Mouse (Mus musculus) ZHBTc4 (cell line): ENCODE measurements around the gene Eif4a1.
A peak's percentile ranks its signal among the peaks of the same experiment; 100 is the strongest.
"Not testable (repeated sequence)": the region's sequence is repeated elsewhere in the genome, so short reads cannot be mapped to it uniquely, and the experiment has no call there.

Experiments used
- DNase-seq: peaks from one replicate; pipeline ENCODE4 v3.0.0-alpha.2; 2011; ENCODE audit warnings: low read depth, low spot score

The Eif4a1 gene

DNA sequence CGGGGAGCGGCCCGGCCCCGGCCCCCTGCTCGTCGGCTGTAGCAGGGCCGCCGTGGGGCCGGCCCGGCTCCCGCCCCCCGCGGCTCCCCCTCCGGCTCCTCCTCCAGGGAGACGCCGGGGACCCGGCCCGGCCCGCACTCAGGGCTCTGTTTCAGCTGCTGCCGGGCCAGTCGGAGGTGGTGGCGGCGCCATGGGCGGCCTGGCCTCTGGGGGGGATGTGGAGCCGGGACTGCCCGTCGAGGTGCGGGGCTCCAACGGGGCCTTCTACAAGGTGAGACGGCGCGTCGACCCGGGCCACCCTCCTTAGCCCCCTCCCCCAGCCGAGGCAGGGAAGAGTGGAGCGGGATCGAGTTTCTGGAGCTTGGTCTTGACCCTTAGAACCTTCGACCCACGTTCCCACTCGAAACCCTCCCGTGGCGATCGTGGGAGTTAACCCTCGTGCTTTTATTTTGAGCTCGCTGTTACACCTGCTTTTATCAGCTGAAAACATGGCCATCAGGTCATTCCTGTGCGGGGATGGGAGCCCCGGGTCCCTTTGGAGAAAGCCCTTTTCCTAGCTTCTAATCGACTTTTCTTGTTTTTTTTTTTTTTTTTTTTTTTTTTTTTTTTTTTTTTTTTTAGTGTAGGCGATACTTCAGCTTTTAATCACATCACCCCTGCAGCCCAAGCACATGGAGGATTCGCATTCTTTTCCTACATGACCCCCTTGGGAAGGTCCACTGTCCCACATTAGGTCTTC lies 38.9 kb downstream of the Eif4a1 start:
- DNase-seq, result peak; percentile 79

DNA sequence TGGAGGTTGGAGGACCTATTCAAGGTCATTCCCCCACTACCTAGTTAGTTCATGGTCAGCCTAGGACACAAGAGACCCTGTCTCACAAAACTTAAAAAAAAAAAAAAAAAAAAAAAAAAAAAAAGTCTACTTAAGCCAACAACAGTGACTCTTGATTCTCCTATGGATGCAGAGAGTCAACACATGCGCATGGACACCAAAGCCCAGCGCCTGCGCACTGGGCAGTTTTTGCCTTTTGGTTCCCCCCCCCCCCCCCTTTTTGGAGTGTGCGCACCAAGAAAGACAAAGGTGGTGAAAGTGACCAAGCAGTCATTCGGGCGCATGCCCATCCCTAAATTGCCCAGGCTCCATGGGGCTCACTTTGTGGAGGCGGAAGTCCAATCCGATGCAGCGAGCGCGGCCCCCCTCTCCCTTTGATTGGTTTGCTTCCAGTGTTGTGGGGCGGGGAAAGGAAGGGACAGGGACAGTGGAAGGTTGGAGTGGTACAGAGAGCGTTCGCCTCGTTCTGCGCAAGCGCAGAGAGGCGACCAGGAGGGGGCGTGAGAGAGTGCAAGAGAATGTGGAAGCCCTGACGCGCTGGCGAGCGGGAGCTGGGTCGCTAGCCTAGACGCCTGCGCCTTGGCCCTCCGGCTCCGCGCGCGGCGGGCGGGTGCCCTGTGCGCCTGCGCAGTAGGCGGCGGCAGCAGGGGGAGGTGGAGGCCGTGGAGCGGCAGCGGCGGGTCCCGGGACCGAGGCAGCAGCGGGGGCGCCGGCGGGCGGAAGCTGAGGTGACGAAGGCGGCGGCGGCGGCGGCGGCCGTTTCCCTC lies 39.7 kb downstream of the Eif4a1 start, which contains the start of gene Fxr2:
Gene Fxr2 (plus strand): TSS at position 707 of the 806 bp plus-strand sequence.
- peak; percentile 100 for DNase-seq

DNA sequence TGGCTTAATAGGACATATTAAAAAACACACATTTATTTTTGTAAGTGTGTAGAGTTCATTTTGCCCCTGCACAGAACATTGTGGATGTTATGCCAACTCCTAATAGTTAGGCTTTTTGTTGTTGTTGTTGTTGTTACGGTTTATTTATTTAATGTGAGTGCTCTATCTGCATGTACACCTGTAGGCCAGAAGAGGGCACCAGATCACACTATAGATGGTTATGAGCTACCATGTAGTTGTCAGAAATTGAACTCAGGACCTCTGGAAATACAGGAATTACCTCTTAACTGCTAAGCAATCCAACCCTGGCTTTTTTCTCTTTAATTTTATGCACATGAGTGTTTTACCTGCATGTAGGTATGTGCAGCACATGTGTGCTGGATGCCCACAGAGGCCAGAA lies 42.4 kb downstream of the Eif4a1 start:
- DNase-seq, result peak; percentile 72

DNA sequence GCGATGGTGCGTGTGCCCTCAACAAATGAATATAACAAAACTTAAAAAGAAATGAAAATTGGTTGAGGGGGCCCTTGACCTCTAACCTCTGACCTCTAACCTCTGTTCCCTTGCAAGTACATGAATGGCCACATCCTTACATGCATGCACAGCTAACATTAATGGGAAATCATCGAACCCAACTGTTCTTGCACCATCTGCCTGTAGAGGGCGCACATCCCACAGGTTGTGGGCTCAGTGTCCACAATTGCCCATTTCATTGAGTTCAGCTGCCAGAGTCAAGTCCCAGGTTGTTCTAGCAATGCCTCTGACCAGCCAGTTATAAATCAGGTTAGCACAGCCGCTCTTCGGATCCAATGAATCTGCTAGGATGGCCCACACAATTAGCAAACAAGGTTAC lies 43.9 kb downstream of the Eif4a1 start:
- DNase-seq, result peak; percentile 90

DNA sequence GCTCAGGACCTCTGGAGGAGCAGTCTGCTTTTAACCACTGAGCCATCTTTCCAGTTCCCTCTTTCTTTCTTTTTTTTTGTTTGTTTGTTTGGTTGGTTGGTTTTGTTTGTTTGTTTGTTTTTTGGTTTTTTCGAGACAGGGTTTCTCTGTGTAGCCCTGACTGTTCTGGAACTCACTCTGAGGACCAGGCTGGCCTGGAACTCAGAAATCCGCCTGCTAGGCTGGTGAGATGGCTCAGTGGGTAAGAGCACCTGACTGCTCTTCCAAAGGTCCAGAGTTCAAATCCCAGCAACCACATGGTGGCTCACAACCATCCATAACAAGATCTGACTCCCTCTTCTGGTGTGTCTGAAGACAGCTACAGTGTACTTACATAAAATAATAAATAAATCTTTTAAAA lies 47.9 kb downstream of the Eif4a1 start:
- DNase-seq, result not testable (repeated sequence)

DNA sequence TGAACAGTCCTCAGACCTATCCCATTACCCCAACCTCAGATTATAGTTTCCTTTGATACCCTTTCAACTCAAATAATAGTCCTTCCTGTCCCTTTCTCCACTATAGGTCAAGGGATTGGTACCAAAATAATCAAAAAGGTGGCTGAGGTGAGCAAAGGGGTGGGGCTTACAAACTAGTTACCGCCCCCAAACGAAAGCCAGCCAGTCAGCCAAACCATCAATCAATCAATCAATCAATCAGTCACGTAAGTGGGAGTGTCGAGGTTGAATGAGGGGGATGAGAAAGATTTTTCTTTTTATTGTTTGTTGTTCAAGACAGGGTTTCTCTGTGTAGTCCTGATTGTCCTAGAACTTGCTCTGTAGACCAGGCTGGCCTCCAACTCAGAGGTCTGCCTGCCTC lies 49.2 kb downstream of the Eif4a1 start:
- peak; percentile 43 for DNase-seq

DNA sequence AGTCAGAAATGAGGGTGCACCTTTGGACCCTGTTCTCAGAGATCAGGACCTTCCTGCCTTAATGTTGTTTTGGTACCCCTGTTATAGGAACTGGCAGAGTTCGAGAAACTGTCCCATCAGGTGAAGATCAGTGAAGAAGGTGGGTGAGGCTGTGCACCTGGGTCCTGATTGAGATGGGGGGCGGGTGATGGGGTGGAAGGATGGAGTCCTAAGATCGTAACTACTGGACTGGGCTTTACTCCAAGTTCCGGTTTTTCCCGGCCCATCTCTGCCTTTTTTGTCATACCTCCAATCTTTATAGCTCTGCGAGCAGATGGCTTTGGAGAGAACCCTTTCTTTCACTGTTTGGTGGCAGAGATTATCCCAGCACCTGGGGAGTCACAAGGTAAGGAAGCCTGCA lies 49.8 kb downstream of the Eif4a1 start:
- DNase-seq, result no peak

DNA sequence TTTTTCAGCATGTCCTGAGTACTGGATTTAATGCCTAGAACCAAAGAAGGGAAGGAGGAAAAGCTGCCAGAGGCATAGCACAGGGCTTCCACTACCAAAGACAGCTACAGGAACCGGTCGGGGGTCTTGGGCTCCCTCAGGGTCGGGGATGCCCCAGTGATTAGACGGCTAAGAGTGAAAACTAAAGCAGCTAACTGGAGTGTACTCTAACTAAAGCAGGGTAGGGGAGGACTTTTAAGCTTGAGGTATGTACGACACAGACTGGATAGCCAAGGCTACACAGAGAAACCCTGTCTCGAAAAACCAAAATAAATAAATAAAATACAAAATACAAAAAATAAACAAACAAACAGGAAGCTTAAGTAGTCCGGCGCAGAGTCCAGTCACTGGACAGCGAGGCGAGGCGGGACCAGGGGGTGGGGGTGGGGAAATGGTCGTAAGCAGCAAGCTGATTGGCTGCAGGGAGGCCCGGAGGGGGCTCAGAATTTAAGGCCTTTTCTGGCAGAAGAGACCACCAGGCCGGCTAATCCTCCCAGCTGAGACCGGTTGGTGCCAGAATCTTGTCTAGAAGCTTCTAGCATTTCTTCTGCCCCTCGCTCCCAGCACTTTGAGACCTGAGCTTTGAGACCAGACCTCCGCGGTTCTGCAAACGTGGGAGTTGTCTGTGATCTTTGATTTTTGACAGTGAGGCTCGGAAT lies 50.5 kb downstream of the Eif4a1 start, which contains the start of gene Sat2:
Gene Sat2 (plus strand): TSS at position 454 of the 698 bp plus-strand sequence.
- no peak for DNase-seq

DNA sequence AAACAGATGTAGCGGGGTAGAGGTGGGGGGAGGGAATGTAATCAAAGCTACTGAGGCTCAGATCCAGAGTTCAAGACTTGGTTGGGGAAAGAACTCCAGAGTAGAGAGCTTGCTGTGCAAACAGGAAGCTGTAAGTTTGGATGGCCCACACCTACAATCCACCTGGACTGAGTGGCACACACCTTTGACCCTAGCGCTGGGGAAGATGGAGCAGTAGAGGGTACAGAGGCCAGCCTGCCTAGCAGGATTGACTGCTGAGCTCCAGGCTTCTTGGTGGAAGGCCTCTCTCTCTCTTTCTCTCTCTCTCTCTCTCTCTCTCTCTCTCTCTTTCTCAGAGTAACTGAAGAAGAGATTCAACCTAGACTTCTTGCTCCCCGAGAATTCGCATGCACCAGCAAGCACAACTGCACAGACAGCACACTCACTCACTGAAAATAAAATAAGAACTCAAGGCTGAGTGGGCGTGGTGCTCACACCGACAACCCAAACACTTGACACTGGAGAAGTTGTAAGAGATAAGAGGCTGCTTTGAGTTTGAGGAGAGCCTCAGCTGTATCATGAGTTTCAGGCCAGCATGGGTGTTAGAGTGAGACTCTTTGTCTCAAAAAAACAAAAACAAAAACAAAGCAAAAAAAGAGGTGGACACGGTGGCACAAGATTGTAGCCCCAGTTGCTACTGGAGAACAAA lies 51.7 kb downstream of the Eif4a1 start:
- no peak for DNase-seq

DNA sequence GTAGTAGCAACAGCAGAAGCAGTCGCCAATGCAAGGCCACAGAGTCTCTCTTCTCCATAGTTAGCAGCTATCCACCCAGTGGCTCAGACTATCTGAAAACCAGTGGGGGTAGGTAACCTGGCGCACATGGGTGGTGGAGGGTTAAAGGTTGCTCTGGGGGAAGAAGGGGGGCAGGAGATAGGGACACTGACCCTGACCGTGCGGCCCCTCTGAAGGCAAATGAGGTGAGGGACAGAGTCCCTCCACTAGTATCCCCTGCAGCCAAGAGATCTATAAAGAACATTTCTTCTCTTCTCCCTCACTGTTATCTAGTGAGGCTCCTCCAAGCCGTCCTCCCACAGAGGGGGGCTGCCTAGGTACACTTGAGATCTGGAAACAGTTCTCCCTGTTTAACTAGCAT lies 54.4 kb downstream of the Eif4a1 start, which contains the start of gene Shbg:
Gene Shbg (minus strand): TSS at position 101 of the 400 bp plus-strand sequence.
- DNase-seq, result no peak
